Mouse (Mus musculus): ENCODE data around the gene Hspb2. TPM values are rescaled to one million over a fixed set of nuclear protein-coding genes. Genes with fewer than 3 reads are reported as not detected.

The Hspb2 gene
- polyA plus RNA-seq, 1 experiment = 3.5 TPM

DNA sequence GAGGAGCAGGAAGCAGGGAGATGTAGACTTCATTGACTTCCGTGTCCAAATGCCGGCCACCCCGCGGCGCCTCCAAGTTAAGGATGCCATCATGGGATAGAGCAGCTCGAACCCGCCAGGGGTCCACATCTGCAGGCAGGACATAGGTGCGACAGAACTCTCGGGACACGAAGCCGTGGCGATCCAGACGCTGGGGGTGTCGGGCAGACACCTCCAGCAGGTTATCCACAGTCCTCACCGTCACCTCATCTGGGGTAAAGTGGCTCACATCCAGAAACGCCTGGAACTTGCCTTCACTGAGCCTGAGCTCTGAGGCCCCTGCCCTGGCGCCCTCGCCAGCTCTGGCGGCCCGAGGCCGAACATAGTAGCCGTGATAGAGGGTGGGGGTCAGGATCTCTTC lies 831 bp downstream of the Hspb2 start, which contains the start of gene Cryab:
TSS of gene Cryab (plus strand) at position 3 of the 400 bp plus-strand sequence.
- Histone ChIP-seq H3K27me3 (ENCODE audit: control insufficient read depth, insufficient read depth, low read length) (0 out of 2 replicates have a peak, but pooled peaks cover 3% of the 10 kb centered on the region), H3K4me1 (ENCODE audit: control insufficient read depth, insufficient read depth, insufficient read length, low read length) (peaks cover 2% of the 10 kb centered on the region; the same call in 1 of the 2 replicates), H3K36me3 (ENCODE audit: control insufficient read depth, insufficient read depth, low read length) (no peaks in the 10 kb centered on the region), H3K27ac (ENCODE audit: insufficient read depth, low read depth, low read length) (peak within 1 kb of the TSS; percentile 55; the same call in 1 of the 2 replicates), H3K4me3 (ENCODE audit: low read depth, low read length) (peak within 1 kb of the TSS; percentile 37)
- no peak for TF ChIP-seq POLR2A (IDR thresholded peaks at IDR 0.05; ENCODE audit: low read depth, low read length)
- 80% methylated on average over 22 of the region's 22 CpGs for WGBS

DNA sequence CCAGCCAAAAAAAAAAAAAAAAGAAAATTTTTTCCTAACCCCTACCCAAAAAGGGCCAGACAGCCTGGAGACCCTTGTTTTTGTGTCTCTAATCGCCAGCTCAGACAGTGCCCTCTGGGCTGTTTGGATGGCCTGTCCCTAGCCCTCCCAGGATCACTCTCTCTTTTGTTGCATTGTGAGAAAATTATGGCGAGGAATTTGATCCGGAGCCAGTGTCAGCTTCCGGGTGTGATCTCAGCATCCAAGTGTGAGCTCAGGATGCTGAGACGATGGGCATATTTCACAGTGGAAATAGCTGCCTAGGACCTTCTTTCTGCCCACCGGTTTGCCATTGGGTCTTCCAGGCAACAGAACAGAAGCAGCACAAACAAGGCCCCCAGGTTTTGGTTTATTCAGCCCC lies 1.4 kb downstream of the Hspb2 start:
- TF ChIP-seq POLR2A (IDR thresholded peaks at IDR 0.05; ENCODE audit: low read depth, low read length) (no peak), CTCF (IDR thresholded peaks at IDR 0.05; ENCODE audit: extremely low read depth, insufficient read length, insufficient replicate concordance, low read depth, low read length) (no peak)
- Histone ChIP-seq H3K27me3 (ENCODE audit: control insufficient read depth, insufficient read depth, low read length) (0 out of 2 replicates have a peak, but pooled peaks cover 3% of the 10 kb centered on the region), H3K27ac (ENCODE audit: insufficient read depth, low read depth, low read length) (no peak overlapping the region), H3K36me3 (ENCODE audit: control insufficient read depth, insufficient read depth, low read length) (no peaks in the 10 kb centered on the region), H3K4me3 (ENCODE audit: low read depth, low read length) (no peak overlapping the region), H3K4me1 (ENCODE audit: control insufficient read depth, insufficient read depth, insufficient read length, low read length) (peaks cover 2% of the 10 kb centered on the region; the same call in 1 of the 2 replicates)
- 80% methylated on average over 6 of the region's 6 CpGs for WGBS

DNA sequence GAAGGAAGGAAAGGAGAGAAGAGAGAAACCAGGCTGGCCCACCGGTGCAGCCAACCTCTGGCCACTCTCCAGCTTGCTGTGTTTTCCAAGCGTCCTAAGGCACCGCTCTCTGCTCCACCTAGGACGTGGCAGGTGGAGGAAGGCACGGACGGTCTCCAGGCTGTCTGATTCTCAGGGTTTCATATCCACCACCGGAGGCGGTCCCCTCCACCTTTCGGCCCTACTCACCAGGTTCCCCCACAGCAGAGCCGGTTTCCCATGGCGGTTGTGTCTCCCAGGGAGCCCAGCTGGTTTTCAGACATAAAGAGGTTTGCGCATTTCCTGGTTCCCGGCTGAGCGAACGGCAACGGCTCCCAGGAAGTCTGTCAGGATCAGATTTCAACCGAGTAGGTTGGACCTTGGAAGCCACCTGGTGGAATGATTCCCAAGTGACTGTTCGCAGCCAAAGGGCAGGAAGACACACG lies 5.9 kb downstream of the Hspb2 start, which contains the start of gene 2310030G06Rik:
TSS of gene 2310030G06Rik (minus strand) at position 323 of the 464 bp plus-strand sequence.
- WGBS = 5% methylated on average over 19 of the region's 19 CpGs
- H3K4me3 ChIP-seq (ENCODE audit: low read depth, low read length) = peak within 1 kb of the TSS; percentile 92
- TF ChIP-seq CTCF (IDR thresholded peaks at IDR 0.05; ENCODE audit: extremely low read depth, insufficient read length, insufficient replicate concordance, low read depth, low read length) (peak; percentile 35; the same call in 1 of the 2 replicates), POLR2A (IDR thresholded peaks at IDR 0.05; ENCODE audit: low read depth, low read length) (peak; percentile 66; the same call in 1 of the 2 replicates)

DNA sequence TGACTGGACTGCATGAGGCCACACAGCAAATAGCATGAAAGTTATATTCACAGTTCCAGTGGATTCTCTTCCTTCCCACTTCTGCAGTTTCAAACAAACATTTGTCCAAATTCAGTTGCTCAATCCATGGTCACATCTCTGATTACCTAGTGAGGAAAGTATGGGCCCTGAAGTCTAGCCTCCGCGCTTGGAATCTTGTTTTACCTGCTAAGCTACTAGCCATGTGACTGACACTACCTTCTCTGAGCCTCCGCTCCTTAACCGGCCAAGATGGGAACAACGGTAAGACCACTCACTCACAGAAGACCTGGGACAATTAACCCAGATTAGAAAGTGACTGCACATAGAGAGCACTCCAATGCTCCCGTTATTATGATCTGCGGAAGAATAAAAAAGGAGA lies 6.3 kb downstream of the Hspb2 start:
- Histone ChIP-seq H3K4me3 (ENCODE audit: low read depth, low read length) (peak overlapping the region; percentile 92), H3K27ac (ENCODE audit: insufficient read depth, low read depth, low read length) (peak overlapping the region; percentile 98), H3K36me3 (ENCODE audit: control insufficient read depth, insufficient read depth, low read length) (peaks cover 4% of the 10 kb centered on the region; the same call in 1 of the 2 replicates), H3K4me1 (ENCODE audit: control insufficient read depth, insufficient read depth, insufficient read length, low read length) (peaks cover 5% of the 10 kb centered on the region; the same call in 1 of the 2 replicates), H3K27me3 (ENCODE audit: control insufficient read depth, insufficient read depth, low read length) (no peaks in the 10 kb centered on the region)
- 13% methylated on average over 7 of the region's 7 CpGs for WGBS
- no peak for TF ChIP-seq POLR2A (IDR thresholded peaks at IDR 0.05; ENCODE audit: low read depth, low read length)
- no peak for TF ChIP-seq CTCF (IDR thresholded peaks at IDR 0.05; ENCODE audit: extremely low read depth, insufficient read length, insufficient replicate concordance, low read depth, low read length)

More for the DNA sequence above, 5.9 kb downstream of the Hspb2 start, which contains the start of gene 2310030G06Rik:
- Histone ChIP-seq H3K27me3 (ENCODE audit: control insufficient read depth, insufficient read depth, low read length) (no peaks in the 10 kb centered on the region), H3K4me1 (ENCODE audit: control insufficient read depth, insufficient read depth, insufficient read length, low read length) (peaks cover 5% of the 10 kb centered on the region; the same call in 1 of the 2 replicates), H3K27ac (ENCODE audit: insufficient read depth, low read depth, low read length) (peak within 1 kb of the TSS; percentile 98), H3K36me3 (ENCODE audit: control insufficient read depth, insufficient read depth, low read length) (0 out of 2 replicates have a peak, but pooled peaks cover 1% of the 10 kb centered on the region)

DNA sequence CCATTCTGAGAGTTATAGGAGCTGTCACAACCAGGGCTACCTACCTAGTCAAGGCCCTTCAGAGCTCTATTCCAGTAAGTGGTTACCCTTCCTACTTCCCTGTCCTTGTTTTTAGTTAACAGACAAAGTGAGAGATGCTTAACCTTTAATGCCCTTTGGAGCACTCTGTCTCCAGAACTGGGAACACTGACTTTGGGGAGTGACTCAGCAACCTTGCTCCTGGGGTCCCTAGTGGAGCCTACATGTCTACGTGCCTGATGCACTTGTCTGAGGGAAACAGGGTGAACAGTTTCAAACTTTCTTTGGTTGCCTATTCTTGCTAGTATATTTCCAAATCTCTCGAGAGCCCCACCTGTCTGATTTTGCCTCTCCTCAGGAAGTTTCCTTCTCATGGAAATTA lies 9.4 kb downstream of the Hspb2 start:
- Histone ChIP-seq H3K36me3 (ENCODE audit: control insufficient read depth, insufficient read depth, low read length) (peaks cover 11% of the 10 kb centered on the region), H3K27ac (ENCODE audit: insufficient read depth, low read depth, low read length) (no peak overlapping the region), H3K27me3 (ENCODE audit: control insufficient read depth, insufficient read depth, low read length) (no peaks in the 10 kb centered on the region), H3K4me3 (ENCODE audit: low read depth, low read length) (no peak overlapping the region), H3K4me1 (ENCODE audit: control insufficient read depth, insufficient read depth, insufficient read length, low read length) (peaks cover 8% of the 10 kb centered on the region; the same call in 1 of the 2 replicates)
- 76% methylated on average over 2 of the region's 2 CpGs for WGBS
- TF ChIP-seq POLR2A (IDR thresholded peaks at IDR 0.05; ENCODE audit: low read depth, low read length) (no peak), CTCF (IDR thresholded peaks at IDR 0.05; ENCODE audit: extremely low read depth, insufficient read length, insufficient replicate concordance, low read depth, low read length) (no peak)

DNA sequence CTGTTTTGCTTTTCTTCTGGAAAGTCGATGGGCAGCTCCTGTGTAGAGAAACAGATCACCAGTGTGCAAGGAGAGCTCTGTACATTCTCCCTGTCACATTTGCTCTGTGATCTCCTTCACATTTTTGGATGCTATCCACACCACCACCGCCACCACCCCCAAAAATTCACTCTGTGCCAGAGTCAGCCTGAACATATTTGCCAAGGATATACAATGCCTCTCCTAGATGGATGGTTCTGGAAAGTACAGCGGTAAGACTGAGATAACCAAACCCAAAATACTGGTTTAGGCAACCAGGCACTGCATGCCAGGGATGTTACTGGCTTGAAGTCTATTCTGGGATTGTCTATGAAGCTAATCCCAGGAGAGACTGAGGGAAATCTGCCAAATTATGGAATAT lies 9.9 kb downstream of the Hspb2 start:
- H3K27ac ChIP-seq (ENCODE audit: insufficient read depth, low read depth, low read length) = no peak overlapping the region
- WGBS = 83% methylated on average over 3 of the region's 3 CpGs

DNA sequence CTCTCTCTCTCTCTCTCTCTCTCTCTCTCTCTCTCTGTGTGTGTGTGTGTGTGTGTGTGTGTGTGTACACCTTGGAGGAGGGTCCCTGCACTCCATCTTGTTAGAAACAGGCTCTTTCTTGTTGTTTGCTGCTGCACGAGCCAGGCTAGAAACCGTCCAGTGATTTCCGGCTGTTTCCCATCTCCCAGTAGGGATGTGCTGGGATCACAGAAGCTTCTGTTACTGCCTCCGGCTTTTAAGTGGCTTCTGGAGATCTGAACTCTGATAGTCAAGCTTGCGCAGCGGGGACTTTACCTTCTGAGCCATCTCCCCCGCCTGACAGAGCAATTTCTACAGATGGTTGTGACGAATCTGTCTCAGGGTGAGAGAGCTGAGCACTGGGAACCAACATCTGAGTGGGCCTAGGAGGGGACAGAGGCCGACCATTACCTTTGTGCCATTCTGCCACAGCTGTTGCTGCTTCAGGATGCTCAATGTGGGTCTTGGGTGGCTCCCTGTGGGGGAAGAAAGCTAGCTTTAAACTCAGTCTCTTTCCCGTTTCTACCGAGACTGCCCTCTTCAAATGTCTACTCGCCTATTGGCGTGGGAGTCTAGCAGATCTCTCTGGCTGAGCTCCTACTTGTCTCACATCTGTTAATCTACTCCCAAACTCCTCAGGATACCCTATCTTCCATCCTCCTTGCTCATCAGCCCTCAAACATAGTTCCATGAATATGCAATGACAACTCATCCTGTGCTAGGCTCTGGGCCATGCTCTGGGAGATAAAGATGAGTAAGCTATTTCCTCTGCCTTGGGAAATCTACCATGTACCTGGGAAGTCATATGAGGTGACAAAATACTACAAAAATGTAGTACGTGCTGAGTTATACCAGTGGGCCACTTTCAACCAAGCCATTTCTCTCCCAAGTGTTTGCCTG lies 11.0 kb downstream of the Hspb2 start:
- 89% methylated on average over 14 of the region's 14 CpGs for WGBS
- Histone ChIP-seq H3K36me3 (ENCODE audit: control insufficient read depth, insufficient read depth, low read length) (peaks cover 11% of the 10 kb centered on the region), H3K4me3 (ENCODE audit: low read depth, low read length) (no peak overlapping the region), H3K27ac (ENCODE audit: insufficient read depth, low read depth, low read length) (no peak overlapping the region), H3K27me3 (ENCODE audit: control insufficient read depth, insufficient read depth, low read length) (no peaks in the 10 kb centered on the region), H3K4me1 (ENCODE audit: control insufficient read depth, insufficient read depth, insufficient read length, low read length) (peaks cover 6% of the 10 kb centered on the region; the same call in 1 of the 2 replicates)
- TF ChIP-seq POLR2A (IDR thresholded peaks at IDR 0.05; ENCODE audit: low read depth, low read length) (no peak), CTCF (IDR thresholded peaks at IDR 0.05; ENCODE audit: extremely low read depth, insufficient read length, insufficient replicate concordance, low read depth, low read length) (no peak)

More for the DNA sequence above, 9.9 kb downstream of the Hspb2 start:
- TF ChIP-seq POLR2A (IDR thresholded peaks at IDR 0.05; ENCODE audit: low read depth, low read length) (no peak), CTCF (IDR thresholded peaks at IDR 0.05; ENCODE audit: extremely low read depth, insufficient read length, insufficient replicate concordance, low read depth, low read length) (no peak)
- peaks cover 11% of the 10 kb centered on the region for H3K36me3 ChIP-seq (ENCODE audit: control insufficient read depth, insufficient read depth, low read length)
- no peaks in the 10 kb centered on the region for H3K27me3 ChIP-seq (ENCODE audit: control insufficient read depth, insufficient read depth, low read length)
- peaks cover 8% of the 10 kb centered on the region; the same call in 1 of the 2 replicates for H3K4me1 ChIP-seq (ENCODE audit: control insufficient read depth, insufficient read depth, insufficient read length, low read length)
- no peak overlapping the region for H3K4me3 ChIP-seq (ENCODE audit: low read depth, low read length)
